Mouse (Mus musculus): ENCODE data around the gene Sh2d3c.

GRCm38 (mm10) chr2:32710425-32710824 lies 10.4 kb upstream of the Sh2d3c start:
- TF ChIP-seq MAFK (IDR thresholded peaks at IDR 0.05; ENCODE audit: insufficient read depth, low read depth, low read length) (no peak), ZC3H11A (IDR thresholded peaks at IDR 0.05; ENCODE audit: borderline replicate concordance, low read depth, low read length) (no peak)

Measured in ES-E14 (cell line).